Mouse (Mus musculus) 416B (cell line): ENCODE measurements around the gene Slc1a2.
A peak's percentile ranks its signal among the peaks of the same experiment; 100 is the strongest.

Experiments used
- DNase-seq: peaks from one replicate; pipeline ENCODE4 v3.0.0; 2011; ENCODE audit warnings: low read depth

Gene Slc1a2

DNA sequence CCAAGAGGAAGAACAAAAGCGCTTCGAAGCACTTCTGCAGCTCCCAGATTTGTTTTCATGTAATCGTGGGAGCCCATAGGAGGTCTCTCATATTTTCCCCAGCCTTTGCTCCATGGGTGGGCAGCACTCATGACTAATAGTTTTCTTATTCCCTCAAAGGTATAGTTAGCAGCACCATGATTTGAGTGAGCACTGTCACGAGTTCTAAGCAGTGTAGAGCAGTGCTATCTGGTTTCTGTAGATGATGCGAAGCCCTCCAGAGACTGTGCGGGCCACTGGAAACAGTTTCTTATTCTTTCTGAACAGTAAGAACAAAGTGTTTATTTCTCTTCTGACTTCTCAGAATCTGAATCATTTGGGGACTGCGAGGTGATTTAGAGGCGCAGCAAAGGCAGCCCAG, 162.3 kb downstream of the Slc1a2 start:
- no peak for DNase-seq

DNA sequence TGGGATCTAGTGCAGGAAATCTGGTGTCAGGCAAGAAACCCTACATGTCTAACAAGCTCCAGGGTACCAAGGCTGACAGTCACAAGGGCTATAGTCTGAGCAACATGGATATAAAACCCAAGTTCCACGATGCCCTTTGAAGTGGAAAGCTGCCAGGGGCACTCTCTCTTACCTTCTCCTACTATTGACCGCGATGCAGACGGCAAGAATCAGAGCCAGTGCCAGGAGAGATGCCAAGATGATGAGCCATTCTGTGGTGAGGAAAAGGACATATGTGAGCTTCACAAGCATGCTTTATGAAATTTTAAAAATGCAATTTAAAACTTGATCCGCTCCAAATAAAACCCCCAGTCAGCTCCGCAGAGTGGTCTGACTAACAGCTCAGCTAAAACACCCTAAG, 163.6 kb downstream of the Slc1a2 start:
- DNase-seq = no peak

DNA sequence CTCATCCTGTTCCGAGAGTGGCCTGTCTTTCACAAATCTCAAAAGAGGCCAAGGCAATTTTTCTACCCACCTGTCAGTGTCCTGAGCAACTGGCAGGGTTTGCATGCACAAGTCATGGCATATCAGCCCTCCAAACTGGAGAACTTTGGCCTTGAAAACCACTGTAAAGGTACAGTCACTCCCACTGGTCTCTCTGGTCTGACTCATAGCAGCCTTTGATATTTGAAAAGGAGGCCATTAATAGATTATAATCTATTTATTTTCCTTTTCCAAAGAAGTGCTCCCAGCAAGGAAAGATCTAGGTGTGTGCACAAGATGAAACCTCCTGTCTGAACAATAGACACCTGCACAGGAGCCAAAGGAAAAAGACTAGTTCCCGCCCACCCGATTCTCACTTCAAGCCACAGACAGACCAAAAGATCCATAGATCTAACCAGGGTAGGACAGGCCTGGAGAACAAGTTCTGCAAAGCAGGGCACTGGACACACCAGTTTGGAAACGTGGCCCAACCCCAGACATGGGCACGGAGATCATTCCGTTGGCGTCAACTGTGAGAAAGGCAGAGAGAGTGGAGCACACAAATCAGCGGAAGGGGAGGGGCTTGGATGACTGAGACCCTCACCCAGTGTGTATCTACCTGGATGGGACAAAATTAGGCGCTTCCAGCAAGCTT, 167.6 kb downstream of the Slc1a2 start:
- no peak for DNase-seq

DNA sequence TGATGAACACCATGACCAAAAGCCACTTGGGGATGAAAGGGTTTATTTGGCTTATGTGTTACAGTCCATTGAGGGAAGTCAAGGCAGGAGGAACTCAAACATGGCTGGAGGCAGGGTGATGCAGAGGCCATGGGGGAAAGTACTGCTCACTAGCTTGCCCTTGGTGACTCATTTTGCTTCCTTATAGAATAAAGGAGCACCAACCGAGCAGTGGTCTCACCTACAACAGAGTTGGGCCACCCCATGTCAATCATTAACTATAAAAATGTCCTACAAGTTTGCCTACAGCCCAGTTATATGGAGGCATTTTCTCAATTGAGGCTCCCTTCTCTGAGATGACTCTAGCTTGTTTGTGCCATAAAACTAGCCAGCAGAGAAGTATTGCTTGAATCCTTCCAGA, 169.4 kb downstream of the Slc1a2 start:
- DNase-seq = no peak

DNA sequence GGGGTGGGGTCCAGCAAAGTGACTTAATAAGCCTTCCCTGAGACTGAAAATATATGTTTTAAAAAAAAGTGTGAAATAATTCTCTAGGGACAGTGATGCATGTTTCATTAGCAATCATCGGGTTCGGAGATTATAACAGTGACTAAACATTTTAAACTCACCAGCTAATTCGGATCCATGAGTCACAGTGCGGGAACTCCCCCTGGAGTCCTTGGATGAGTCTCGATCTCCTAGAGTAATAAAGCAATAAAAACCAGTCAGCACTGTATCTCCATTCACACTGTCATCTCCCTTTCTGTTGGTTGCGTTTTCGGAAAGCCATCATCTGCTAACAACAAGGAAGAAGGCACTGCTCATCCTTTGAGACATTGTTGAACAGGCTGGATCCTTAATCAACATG, 169.9 kb downstream of the Slc1a2 start:
- no peak for DNase-seq

DNA sequence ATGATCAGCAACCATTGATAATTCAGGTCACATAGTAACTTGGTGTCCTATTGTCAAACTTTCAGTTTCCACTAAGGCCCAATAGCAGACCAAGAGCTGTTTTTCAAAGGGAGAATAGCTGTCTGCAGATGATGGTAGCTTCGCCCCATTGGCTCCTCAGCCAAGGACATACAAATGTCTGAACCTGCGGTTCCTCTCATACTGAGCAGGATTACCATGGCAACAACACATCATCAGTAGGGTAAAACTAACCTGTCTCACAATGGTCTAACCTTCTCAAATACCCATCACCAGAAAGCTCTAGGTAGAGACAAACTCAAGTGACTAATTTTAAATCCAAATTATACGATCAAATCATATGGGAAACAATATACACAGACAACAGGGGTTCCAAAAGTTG, 170.7 kb downstream of the Slc1a2 start:
- no peak for DNase-seq

DNA sequence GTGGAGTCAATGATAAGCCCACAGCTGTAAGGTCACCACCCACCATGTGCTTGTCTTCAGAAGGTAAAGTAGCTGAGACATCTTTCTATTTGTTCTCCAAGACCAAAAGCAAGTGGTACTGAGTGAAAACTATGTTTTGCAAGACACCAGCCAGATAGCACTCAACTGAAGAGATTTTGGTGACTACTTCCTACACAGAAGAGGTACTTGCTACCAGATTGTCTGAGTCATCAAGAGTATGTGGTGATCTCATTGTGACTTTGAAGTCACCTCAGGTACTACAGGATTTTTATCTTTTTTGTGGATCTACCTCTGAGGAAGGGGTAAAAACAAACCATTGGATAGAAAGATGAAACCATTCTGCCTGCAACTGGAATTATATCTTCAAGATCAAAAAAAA, 173.1 kb downstream of the Slc1a2 start:
- DNase-seq = peak; percentile 7

DNA sequence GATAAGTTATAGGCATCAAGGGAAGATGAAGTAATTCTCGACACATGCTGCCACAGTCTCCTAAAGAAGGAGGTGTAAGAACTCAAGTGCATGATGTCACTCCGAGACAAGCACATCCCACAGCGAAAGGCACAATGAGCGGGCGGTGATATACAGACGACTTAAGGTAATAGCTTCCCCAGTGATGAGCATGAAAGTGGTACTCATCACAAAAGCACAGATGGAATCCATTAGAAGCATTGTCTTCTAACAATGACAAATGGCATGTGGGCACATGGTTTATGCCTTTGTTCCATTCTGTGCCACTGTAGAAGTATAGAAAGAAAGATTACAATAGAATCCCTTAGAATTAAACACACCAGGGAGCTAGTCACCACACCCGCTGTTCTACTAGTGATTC, 179.7 kb downstream of the Slc1a2 start:
- no peak for DNase-seq
